Mouse (Mus musculus) T-helper 17 cell (primary cell): ENCODE measurements around the gene Dcaf15.

Experiments used
- in situ Hi-C, 2 experiments: fragments of 300-600 bp; cut with MboI, MseI; formaldehyde crosslinking; loops; 1 replicate in 1 of 2; 2 replicates in 1 of 2; pipeline ENCODE4 v1.15.1; 2025; ENCODE audit warnings: high pct_unique_total_duplicates in 2 of 2

The Dcaf15 gene

GRCm38 (mm10) chr8:84067911-84068310 is 36.7 kb downstream of the Dcaf15 start:
- in situ Hi-C loops: no loop called here

- in situ Hi-C loops: no loop called here
These were observed 37.5 kb downstream of the Dcaf15 start for GRCm38 (mm10) chr8:84067047-84067573.

- in situ Hi-C loops: no loop called here
These were observed 38.2 kb downstream of the Dcaf15 start, which contains the start of gene Rfx1 for GRCm38 (mm10) chr8:84066291-84066930. Gene Rfx1 (plus strand): TSS chr8:84066834.

- in situ Hi-C loops: no loop called here
These were observed 39.0 kb downstream of the Dcaf15 start for GRCm38 (mm10) chr8:84065457-84066072.

- in situ Hi-C loops: no loop called here
These were observed 39.5 kb downstream of the Dcaf15 start, which contains the start of gene Gm10643 for GRCm38 (mm10) chr8:84065037-84065436. Gene Gm10643 (minus strand): TSS chr8:84065137.

GRCm38 (mm10) chr8:84063861-84064610 is 40.5 kb downstream of the Dcaf15 start:
- in situ Hi-C loops: no loop called here

- in situ Hi-C loops: no loop called here
These were observed 44.3 kb downstream of the Dcaf15 start for GRCm38 (mm10) chr8:84060245-84060644.

- in situ Hi-C loops: loop anchor here (5.0 kb wide), 2 partner anchors 38 to 63 kb away; no protein-coding TSS in a partner anchor
These were observed 45.3 kb downstream of the Dcaf15 start for GRCm38 (mm10) chr8:84059226-84059625.

GRCm38 (mm10) chr8:84057827-84058226 is 46.7 kb downstream of the Dcaf15 start:
- in situ Hi-C loops: loop anchor here (5.0 kb wide), 2 partner anchors 39 to 64 kb away; no protein-coding TSS in a partner anchor

- in situ Hi-C loops: no loop called here
These were observed 51.3 kb downstream of the Dcaf15 start for GRCm38 (mm10) chr8:84053229-84053628.

GRCm38 (mm10) chr8:84052746-84053145 is 51.8 kb downstream of the Dcaf15 start:
- in situ Hi-C loops: no loop called here

- in situ Hi-C loops: no loop called here
These were observed 56.4 kb downstream of the Dcaf15 start for GRCm38 (mm10) chr8:84048171-84048570.
